Comparison of ENCODE assay signal across 8 mouse cellular contexts in the genomic region with DNA sequence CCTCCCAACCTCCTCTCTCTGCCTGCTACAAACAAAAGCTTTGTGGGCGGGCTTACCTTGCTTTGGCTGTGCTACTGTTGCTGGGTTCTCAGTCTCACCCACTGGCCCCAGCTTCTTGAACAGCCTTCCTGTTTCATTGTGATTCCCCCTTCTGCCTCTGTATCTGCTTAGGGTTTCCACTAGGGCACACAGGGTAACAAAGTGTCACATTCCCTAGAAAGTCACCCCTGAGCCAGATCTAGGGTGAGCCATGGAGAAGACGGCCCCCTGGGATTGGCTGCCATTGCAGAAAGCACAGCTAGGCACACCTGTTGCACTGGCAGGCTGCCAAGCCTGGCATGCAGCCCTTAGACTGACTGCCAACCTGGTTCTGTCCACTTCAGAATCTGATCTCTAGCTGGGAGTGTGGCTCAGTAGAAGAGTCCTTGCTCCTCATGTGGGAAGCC. TPM values are rescaled to one million over a fixed set of nuclear protein-coding genes. Genes with fewer than 3 reads are reported as not detected.
A peak's percentile ranks its signal among the peaks of the same experiment; 100 is the strongest.
DNase-seq lines count a peak whose midpoint lies in the region; ATAC-seq and TF ChIP-seq lines count a peak whose summit lies in the region.

No protein-coding gene starts in this region.

- H3K9me3 ChIP-seq in heart, embryonic 11.5 days (replicated peaks; ENCODE audit: control insufficient read depth, low read length): no peaks in the 10 kb centered on the region
- no peaks in the 10 kb centered on the region for H3K9me3 ChIP-seq in lung, embryonic 15.5 days

- peak; percentile 41 to 46 for DNase-seq in layer of hippocampus, postnatal 14 days (ENCODE audit: low spot score in 2 of 2)
- DNase-seq in layer of hippocampus, adult 2 months (ENCODE audit: low spot score in 2 of 2): no peak
- DNase-seq in embryo, embryonic 11 days: peak; percentile 60
- peak; percentile 80 for DNase-seq in kidney, adult 18-20 months
- peak; percentile 71 for DNase-seq in ovary, postnatal 14 days (ENCODE audit: low spot score)
- no peak for DNase-seq in MN1 (ENCODE audit: low spot score)

- 60% methylated on average over 2 of the region's 2 CpGs for WGBS in heart, embryonic 11.5 days (ENCODE audit: insufficient replicate concordance)
- 29% methylated on average over 2 of the region's 2 CpGs for WGBS in lung, embryonic 15.5 days

- no peaks in the 10 kb centered on the region for H3K36me3 ChIP-seq in heart, embryonic 11.5 days (ENCODE audit: control insufficient read depth, insufficient read depth, low read length)
- no peaks in the 10 kb centered on the region for H3K36me3 ChIP-seq in lung, embryonic 15.5 days

- no peak overlapping the region for H3K27ac ChIP-seq in layer of hippocampus, adult 2 months
- peak overlapping the region; percentile 60 for H3K27ac ChIP-seq in heart, embryonic 11.5 days (ENCODE audit: low read depth, low read length)
- H3K27ac ChIP-seq in lung, embryonic 15.5 days: peak overlapping the region; percentile 82

- no peak overlapping the region for H3K4me3 ChIP-seq in layer of hippocampus, adult 2 months
- no peak overlapping the region for H3K4me3 ChIP-seq in heart, embryonic 11.5 days (ENCODE audit: low read depth, low read length)
- H3K4me3 ChIP-seq in lung, embryonic 15.5 days: no peak overlapping the region

- no peak overlapping the region for H3K4me2 ChIP-seq in heart, embryonic 11.5 days
- no peak overlapping the region for H3K4me2 ChIP-seq in lung, embryonic 15.5 days

- H3K9ac ChIP-seq in heart, embryonic 11.5 days (ENCODE audit: low read depth, low read length): 0 out of 2 replicates have a peak overlapping the region, but pooled peaks have one; percentile 25
- no peak overlapping the region for H3K9ac ChIP-seq in lung, embryonic 15.5 days

- ATAC-seq in heart, embryonic 11.5 days (replicated peaks; ENCODE audit: insufficient number of reproducible peaks, low FRiP score, low TSS enrichment): peak; percentile 35; the same call in 1 of the 2 replicates
- ATAC-seq in lung, embryonic 15.5 days (ENCODE audit: borderline replicate concordance, extremely low read depth, low FRiP score, low TSS enrichment): peak; percentile 63

- no peak for TF ChIP-seq CTCF in layer of hippocampus, adult 2 months (conservative IDR thresholded peaks at IDR 0.05)

- peaks cover 11% of the 10 kb centered on the region for H3K4me1 ChIP-seq in heart, embryonic 11.5 days (ENCODE audit: control insufficient read depth, insufficient read depth, low read length)
- H3K4me1 ChIP-seq in lung, embryonic 15.5 days: peaks cover 28% of the 10 kb centered on the region

- H3K27me3 ChIP-seq in heart, embryonic 11.5 days (ENCODE audit: control insufficient read depth, insufficient read depth, low read length): no peaks in the 10 kb centered on the region
- no peaks in the 10 kb centered on the region for H3K27me3 ChIP-seq in lung, embryonic 15.5 days

RNA-seq across cellular contexts. Expression of a gene that starts 10.6 kb away (rescaled TPM):
- total RNA-seq in layer of hippocampus, postnatal 14 days (2021): under 1 TPM in 1 of 2 experiments, not detected in 1; 0.36 TPM
- total RNA-seq in layer of hippocampus, adult 2 months (2021): under 1 TPM; 0.49 to 0.69 TPM
- 0.52 and 0.57 TPM in 2 replicates for polyA plus RNA-seq in heart, embryonic 11.5 days (2014; fragmentation: Nextera tagmentation; extraction: Ambion mirVana)
- 1.4 and 1.7 TPM in 2 replicates for polyA plus RNA-seq in lung, embryonic 15.5 days (2015; fragmentation: Nextera tagmentation; extraction: Ambion mirVana)

RNA-seq across cellular contexts. Expression of a gene that starts 17.3 kb away (rescaled TPM):
- 1 to 10 TPM; 1.6 to 1.7 TPM for total RNA-seq in layer of hippocampus, postnatal 14 days (2021)
- total RNA-seq in layer of hippocampus, adult 2 months (2021): 1 to 10 TPM; 3.9 to 4.0 TPM
- 0.75 and 0.96 TPM in 2 replicates for polyA plus RNA-seq in heart, embryonic 11.5 days (2014; fragmentation: Nextera tagmentation; extraction: Ambion mirVana)
- 0.92 and 1.5 TPM in 2 replicates for polyA plus RNA-seq in lung, embryonic 15.5 days (2015; fragmentation: Nextera tagmentation; extraction: Ambion mirVana)

Comparison
In these comparisons a context has a peak if more than half of its experiments do, and no peak if none do; other contexts are left out.
1. DNase-seq: peak in layer of hippocampus, postnatal 14 days (2 of 2), embryo, embryonic 11 days (single experiment), kidney, adult 18-20 months (single experiment) and ovary, postnatal 14 days (single experiment); none in layer of hippocampus, adult 2 months (0 of 2) and MN1 (single experiment).